ENCODE assay signal across 23 mouse cellular contexts in the genomic region with DNA sequence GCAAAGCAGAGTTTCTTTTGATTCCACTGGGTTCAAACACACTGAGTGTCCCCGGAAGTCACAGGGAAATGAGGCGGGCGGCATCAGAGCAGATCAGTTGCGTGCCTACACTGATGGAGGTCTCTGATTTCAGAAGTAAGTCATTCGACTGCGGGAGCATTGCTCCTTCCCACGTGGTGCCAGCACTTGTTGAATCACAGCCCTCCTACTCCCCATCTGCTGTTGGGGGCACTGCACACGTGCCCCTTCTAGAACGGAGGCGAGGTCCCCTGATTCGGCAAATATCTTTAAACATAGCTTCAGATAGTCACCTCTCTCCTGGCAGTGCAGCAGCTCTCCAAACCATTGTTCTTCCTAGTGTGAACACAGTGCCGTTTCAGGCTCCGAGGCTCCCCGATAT.
DNase-seq lines count a peak whose midpoint lies in the region.
"Had no signal": no experiment of that assay in that cellular context is flagged by ENCODE, and none has a peak within 500 bp of the region (broad histone marks: within the 10 kb centered on the region; RNA-seq: fewer than 3 reads in every experiment).

No protein-coding gene starts in this region.

- peaks cover 56% of the 10 kb centered on the region for H3K36me3 ChIP-seq in limb, embryonic 10.5 days

- H3K27me3 ChIP-seq in limb, embryonic 10.5 days (ENCODE audit: low read depth, poor library complexity, severe bottlenecking), result no peaks in the 10 kb centered on the region
- H3K27me3 ChIP-seq: hindbrain, embryonic 12.5 days; intestine, embryonic 15.5 days; limb, embryonic 12.5 days; lung, embryonic 15.5 days had no signal

- intact Hi-C loops in left cerebral cortex, postnatal 10 days (cut with DNase I), result no loop called here
- intact Hi-C loops in left cerebral cortex, postnatal 14 days (cut with DNase I), result no loop called here

- H3K27ac ChIP-seq in limb, embryonic 10.5 days, result no peak overlapping the region
- H3K27ac ChIP-seq: heart, embryonic 10.5 days; hindbrain, embryonic 12.5 days; intestine, embryonic 15.5 days; kidney, postnatal 0 days; limb, embryonic 12.5 days; lung, embryonic 15.5 days; midbrain, embryonic 10.5 days; stomach, postnatal 0 days had no signal

- peaks cover 17% of the 10 kb centered on the region for H3K4me1 ChIP-seq in limb, embryonic 10.5 days
- H3K4me1 ChIP-seq: hindbrain, embryonic 12.5 days; intestine, embryonic 15.5 days; limb, embryonic 12.5 days; lung, embryonic 15.5 days had no signal

- H3K4me3 ChIP-seq in limb, embryonic 10.5 days, result no peak overlapping the region
- H3K4me3 ChIP-seq: erythroblast, embryonic 14.5 days; heart, embryonic 10.5 days; hindbrain, embryonic 12.5 days; intestine, embryonic 15.5 days; limb, embryonic 12.5 days; lung, embryonic 15.5 days; midbrain, embryonic 10.5 days had no signal

- WGBS in limb, embryonic 10.5 days, result 92% methylated on average over 14 of the region's 14 CpGs

- H3K9me3 ChIP-seq in limb, embryonic 10.5 days (replicated peaks), result no peaks in the 10 kb centered on the region
- H3K9me3 ChIP-seq: heart, embryonic 10.5 days; hindbrain, embryonic 12.5 days; intestine, embryonic 15.5 days; limb, embryonic 12.5 days; lung, embryonic 15.5 days; midbrain, embryonic 10.5 days had no signal

- DNase-seq in heart, adult 11 months, result peak; percentile 82
- DNase-seq in heart, adult 18-20 months, result no peak
- peak; percentile 41 to 46 for DNase-seq in left cerebral cortex, adult 18-20 months (ENCODE audit: low spot score in 2 of 2)
- DNase-seq in left cerebral cortex, postnatal 10 days (ENCODE audit: extremely low spot score in 1 of 2, low spot score in 2 of 2), result no peak
- peak; percentile 26 to 46 for DNase-seq in left cerebral cortex, postnatal 14 days (ENCODE audit: low spot score in 2 of 2)
- DNase-seq in limb, embryonic 10.5 days (ENCODE audit: low spot score), result peak; percentile 18
- DNase-seq in adrenal gland, postnatal 10 days, result no peak
- DNase-seq: cerebellum, adult 2 months; cerebellum, postnatal 14 days; heart, postnatal 36 days; kidney, adult 2 months; kidney, postnatal 4 days; thymus, adult 2 months; thymus, postnatal 36 days had no signal

Comparison
In these comparisons a context has a peak if more than half of its experiments do, and no peak if none do; other contexts are left out.
1. DNase-seq: peak in heart, adult 11 months (single experiment), left cerebral cortex, adult 18-20 months (2 of 2), left cerebral cortex, postnatal 14 days (2 of 2) and limb, embryonic 10.5 days (single experiment); none in heart, adult 18-20 months (0 of 2), left cerebral cortex, postnatal 10 days (0 of 2) and adrenal gland, postnatal 10 days (single experiment).